Mouse (Mus musculus) forebrain, embryonic 16.5 days (tissue): Measurements from ENCODE around the gene Scamp1. TPM values are rescaled to one million over a fixed set of nuclear protein-coding genes. Genes with fewer than 3 reads are reported as not detected.

ENCODE experiments used
- polyA plus RNA-seq: library from polyadenylated mRNA; unstranded; fragments of >200 nt; fragmentation: Nextera tagmentation; extraction: Ambion mirVana; gene quantifications from 2 replicates; pipeline ENCODE4 v1.2.1, GENCODE M21; 2015

Scamp1 gene
- polyA plus RNA-seq, 1 experiment from 2014 or later, result 132 TPM

Other genes starting within 250 kb of the Scamp1 start
- 15.0 and 24.1 TPM in 2 replicates for gene Lhfpl2, start 228.1 kb downstream of the Scamp1 start, polyA plus RNA-seq
- 34.4 and 39.2 TPM in 2 replicates for gene Ap3b1, start 73.1 kb upstream of the Scamp1 start, polyA plus RNA-seq